Mouse (Mus musculus): ENCODE results near the gene Pltp.

- no peak for TF ChIP-seq CTCF (conservative IDR thresholded peaks at IDR 0.05; ENCODE audit: insufficient read depth, insufficient read length, low read depth, low read length)
- no peak for TF ChIP-seq POLR2A (IDR thresholded peaks at IDR 0.05; ENCODE audit: low read depth, low read length)
Measured at GRCm38 (mm10) chr2:164827146-164827850, 30.2 kb downstream of the Pltp start.

Data from kidney, adult 2 months (tissue).